Mouse (Mus musculus): ENCODE data around the gene Usp2.

GRCm38 (mm10) chr9:44106596-44106995 lies 39.8 kb downstream of the Usp2 start:
- TF ChIP-seq POLR2A (IDR thresholded peaks at IDR 0.05; ENCODE audit: insufficient read depth, low read length) (no peak), CTCF (IDR thresholded peaks at IDR 0.05; ENCODE audit: low read depth, low read length) (no peak)

All from ES-Bruce4 (cell line).